Mouse (Mus musculus) heart, postnatal 25 days (tissue): Measurements from ENCODE around the gene Stard3. TPM values are rescaled to one million over a fixed set of nuclear protein-coding genes. Genes with fewer than 3 reads are reported as not detected.

Experiments
- DNase-seq: peaks from one replicate; pipeline ENCODE4 v3.0.0; 2022; ENCODE audit warnings: low spot score
- intact Hi-C: fragments of 180-260 bp; cut with DNase I; formaldehyde crosslinking; loops from one replicate; pipeline ENCODE4 v1.15.1; 2025
- total RNA-seq, 2 experiments: library from RNA; stranded (reverse); gene quantifications; 2 replicates each; pipeline ENCODE4 v1.2.3; 2021

Gene Stard3
- total RNA-seq, 2 experiments from 2014 or later: 19.7 to 24.9 TPM

- intact Hi-C loops: no loop called here
- no peak for DNase-seq
Observed at GRCm38 (mm10) chr11:98328371-98329069, 29.6 kb upstream of the Stard3 start.

- DNase-seq: no peak
- intact Hi-C loops: no loop called here
Observed at GRCm38 (mm10) chr11:98329081-98329959, 28.8 kb upstream of the Stard3 start, which contains the start of gene Neurod2. Gene Neurod2 (minus strand): TSS chr11:98329648.

- no peak for DNase-seq
- intact Hi-C loops: no loop called here
Observed at GRCm38 (mm10) chr11:98329960-98330744, 28.0 kb upstream of the Stard3 start.

GRCm38 (mm10) chr11:98330745-98331204, 27.4 kb upstream of the Stard3 start:
- DNase-seq: no peak
- intact Hi-C loops: no loop called here

- no peak for DNase-seq
- intact Hi-C loops: no loop called here
Observed at GRCm38 (mm10) chr11:98331401-98331800, 26.8 kb upstream of the Stard3 start.

GRCm38 (mm10) chr11:98332186-98332585, 26.0 kb upstream of the Stard3 start:
- DNase-seq: no peak
- intact Hi-C loops: no loop called here

- intact Hi-C loops: no loop called here
- no peak for DNase-seq
Observed at GRCm38 (mm10) chr11:98332841-98333240, 25.3 kb upstream of the Stard3 start.

GRCm38 (mm10) chr11:98333263-98333696, 24.9 kb upstream of the Stard3 start:
- no peak for DNase-seq
- intact Hi-C loops: no loop called here

GRCm38 (mm10) chr11:98333981-98334741, 24.0 kb upstream of the Stard3 start:
- intact Hi-C loops: no loop called here

GRCm38 (mm10) chr11:98335250-98335649, 22.9 kb upstream of the Stard3 start:
- DNase-seq: no peak
- intact Hi-C loops: no loop called here

More at GRCm38 (mm10) chr11:98333981-98334741, 24.0 kb upstream of the Stard3 start:
- no peak for DNase-seq

- intact Hi-C loops: no loop called here
- DNase-seq: no peak
Observed at GRCm38 (mm10) chr11:98336245-98337107, 21.7 kb upstream of the Stard3 start.

GRCm38 (mm10) chr11:98338507-98338961, 19.6 kb upstream of the Stard3 start:
- DNase-seq: no peak
- intact Hi-C loops: no loop called here

- no peak for DNase-seq
- intact Hi-C loops: no loop called here
Observed at GRCm38 (mm10) chr11:98339071-98339501, 19.1 kb upstream of the Stard3 start.

GRCm38 (mm10) chr11:98339679-98340287, 18.4 kb upstream of the Stard3 start:
- intact Hi-C loops: no loop called here
- DNase-seq: no peak

- DNase-seq: no peak
- intact Hi-C loops: no loop called here
Observed at GRCm38 (mm10) chr11:98340597-98340996, 17.6 kb upstream of the Stard3 start.

- intact Hi-C loops: no loop called here
- DNase-seq: no peak
Observed at GRCm38 (mm10) chr11:98341174-98341573, 17.0 kb upstream of the Stard3 start.

GRCm38 (mm10) chr11:98342000-98342945, 15.9 kb upstream of the Stard3 start:
- intact Hi-C loops: loop anchor here (1.0 to 2.0 kb wide), 4 partner anchors 31 to 115 kb away; partner anchors contain the start of gene Mien1

More at GRCm38 (mm10) chr11:98342000-98342945, 15.9 kb upstream of the Stard3 start:
- DNase-seq: peak; percentile 76
